Mouse (Mus musculus) embryonic facial prominence, embryonic 13.5 days (tissue): ENCODE results near the gene Zfp90. TPM values are rescaled to one million over a fixed set of nuclear protein-coding genes. Genes with fewer than 3 reads are reported as not detected.
A peak's percentile ranks its signal among the peaks of the same experiment; 100 is the strongest.
"Not testable (repeated sequence)": the region's sequence is repeated elsewhere in the genome, so short reads cannot be mapped to it uniquely, and the experiment has no call there.

Experiments used
- ATAC-seq: fragments of 200-750 bp; cut with Nextera tagmentation; 2 replicates; pipeline ENCODE4 v1.8.0; 2017; ENCODE audit warnings: low read depth; ENCODE audit not compliant: insufficient number of reproducible peaks, insufficient read depth, low FRiP score, low TSS enrichment
- H3K27ac ChIP-seq: fragments of 300-500 bp; sonication (generic); 2 replicates; pipeline ENCODE4 v1.5.1; 2015; ENCODE audit warnings: moderate library complexity, mild to moderate bottlenecking, inconsistent platforms
- H3K27me3 ChIP-seq: fragments of 300-500 bp; sonication (generic); 2 replicates; pipeline ENCODE4 v1.6.1; 2015; ENCODE audit warnings: mild to moderate bottlenecking, inconsistent platforms
- H3K36me3 ChIP-seq: fragments of 300-500 bp; sonication (generic); 2 replicates; pipeline ENCODE4 v1.6.1; 2015; ENCODE audit warnings: mild to moderate bottlenecking, inconsistent platforms
- H3K4me1 ChIP-seq: fragments of 300-500 bp; sonication (generic); 2 replicates; pipeline ENCODE4 v1.6.1; 2015; ENCODE audit warnings: inconsistent platforms
- H3K4me2 ChIP-seq: fragments of 300-500 bp; sonication (generic); 2 replicates; pipeline ENCODE4 v1.6.1; 2015; ENCODE audit warnings: moderate library complexity, mild to moderate bottlenecking, inconsistent platforms
- H3K4me3 ChIP-seq: fragments of 300-500 bp; sonication (generic); 2 replicates; pipeline ENCODE4 v1.5.1; 2015; ENCODE audit warnings: mild to moderate bottlenecking, inconsistent platforms
- H3K9ac ChIP-seq: fragments of 300-500 bp; sonication (generic); 2 replicates; pipeline ENCODE4 v1.6.1; 2015; ENCODE audit warnings: mild to moderate bottlenecking, inconsistent platforms
- H3K9me3 ChIP-seq: fragments of 300-500 bp; sonication (generic); 2 replicates; pipeline ENCODE4 v1.6.1; 2016; ENCODE audit warnings: inconsistent platforms
- WGBS: fragments of 180-500 bp; shearing (Covaris S2); methylation state at CpG from one replicate; pipeline ENCODE4 v1.1.7; 2015; ENCODE audit warnings: mixed read lengths; 5-methylcytosine and 5-hydroxymethylcytosine counted together
- polyA plus RNA-seq: library from polyadenylated mRNA; unstranded; fragments of >200 nt; fragmentation: Nextera tagmentation; extraction: Ambion mirVana; gene quantifications from 2 replicates; pipeline ENCODE4 v1.2.1, GENCODE M21; 2015

Gene Zfp90
- polyA plus RNA-seq, 1 experiment from 2014 or later: 31.0 TPM

GRCm38 (mm10) chr8:106403246-106403933 lies 11.7 kb upstream of the Zfp90 start:
- Histone ChIP-seq H3K27ac (no peak overlapping the region), H3K9ac (no peak overlapping the region), H3K36me3 (no peaks in the 10 kb centered on the region), H3K9me3 (no peaks in the 10 kb centered on the region), H3K4me2 (no peak overlapping the region), H3K4me3 (no peak overlapping the region), H3K27me3 (peaks cover 14% of the 10 kb centered on the region), H3K4me1 (peaks cover 40% of the 10 kb centered on the region)
- WGBS: 36% methylated on average over 12 of the region's 12 CpGs
- ATAC-seq: no peak

- Histone ChIP-seq H3K36me3 (no peaks in the 10 kb centered on the region), H3K9me3 (no peaks in the 10 kb centered on the region), H3K4me1 (peaks cover 37% of the 10 kb centered on the region), H3K4me3 (no peak overlapping the region), H3K9ac (no peak overlapping the region), H3K27me3 (peaks cover 24% of the 10 kb centered on the region), H3K4me2 (no peak overlapping the region), H3K27ac (0 out of 2 replicates have a peak overlapping the region, but pooled peaks have one; percentile 9)
- 33% methylated on average over 3 of the region's 3 CpGs for WGBS
- no peak for ATAC-seq
Measured at GRCm38 (mm10) chr8:106404825-106405224, 10.3 kb upstream of the Zfp90 start.

- ATAC-seq: no peak
Measured at GRCm38 (mm10) chr8:106405810-106406209, 9.3 kb upstream of the Zfp90 start.

GRCm38 (mm10) chr8:106410055-106410454 lies 5.1 kb upstream of the Zfp90 start:
- ATAC-seq: no peak

More at GRCm38 (mm10) chr8:106405810-106406209, 9.3 kb upstream of the Zfp90 start:
- H3K27me3 ChIP-seq: peaks cover 24% of the 10 kb centered on the region
- H3K4me2 ChIP-seq: peak overlapping the region; percentile 49
- no peaks in the 10 kb centered on the region for H3K9me3 ChIP-seq
- peak overlapping the region; percentile 62 for H3K27ac ChIP-seq
- 0 out of 2 replicates have a peak overlapping the region, but pooled peaks have one; percentile 27 for H3K9ac ChIP-seq
- no peak overlapping the region for H3K4me3 ChIP-seq
- H3K36me3 ChIP-seq: no peaks in the 10 kb centered on the region
- peaks cover 34% of the 10 kb centered on the region for H3K4me1 ChIP-seq
- 28% methylated on average over 16 of the region's 16 CpGs for WGBS

GRCm38 (mm10) chr8:106410564-106410963 lies 4.6 kb upstream of the Zfp90 start:
- Histone ChIP-seq H3K9me3 (no peaks in the 10 kb centered on the region), H3K36me3 (no peaks in the 10 kb centered on the region), H3K9ac (no peak overlapping the region), H3K27me3 (peaks cover 14% of the 10 kb centered on the region), H3K27ac (no peak overlapping the region), H3K4me3 (no peak overlapping the region), H3K4me1 (peaks cover 27% of the 10 kb centered on the region), H3K4me2 (no peak overlapping the region)
- WGBS: 61% methylated on average over 7 of the region's 7 CpGs
- no peak for ATAC-seq

More at GRCm38 (mm10) chr8:106410055-106410454, 5.1 kb upstream of the Zfp90 start:
- Histone ChIP-seq H3K9me3 (no peaks in the 10 kb centered on the region), H3K27ac (no peak overlapping the region), H3K9ac (no peak overlapping the region), H3K4me3 (no peak overlapping the region), H3K4me1 (peaks cover 32% of the 10 kb centered on the region), H3K27me3 (peaks cover 14% of the 10 kb centered on the region), H3K4me2 (no peak overlapping the region), H3K36me3 (no peaks in the 10 kb centered on the region)
- WGBS: 63% methylated on average over 7 of the region's 7 CpGs

GRCm38 (mm10) chr8:106411783-106412451 lies 3.2 kb upstream of the Zfp90 start:
- Histone ChIP-seq H3K4me3 (no peak overlapping the region), H3K9me3 (no peaks in the 10 kb centered on the region), H3K27ac (no peak overlapping the region), H3K36me3 (peaks cover 3% of the 10 kb centered on the region; the same call in 1 of the 2 replicates), H3K9ac (0 out of 2 replicates have a peak overlapping the region, but pooled peaks have one; percentile 21), H3K4me1 (peaks cover 26% of the 10 kb centered on the region), H3K27me3 (peaks cover 12% of the 10 kb centered on the region), H3K4me2 (peak overlapping the region; percentile 30)
- WGBS: 19% methylated on average over 14 of the region's 14 CpGs
- ATAC-seq: no peak

- H3K9ac ChIP-seq: no peak overlapping the region
- ATAC-seq: no peak
- H3K27me3 ChIP-seq: no peaks in the 10 kb centered on the region
- H3K4me2 ChIP-seq: no peak overlapping the region
- peaks cover 12% of the 10 kb centered on the region for H3K4me1 ChIP-seq
- H3K4me3 ChIP-seq: no peak overlapping the region
- peaks cover 59% of the 10 kb centered on the region for H3K36me3 ChIP-seq
- 96% methylated on average over 5 of the region's 5 CpGs for WGBS
- H3K9me3 ChIP-seq: peaks cover 32% of the 10 kb centered on the region
- H3K27ac ChIP-seq: no peak overlapping the region
Measured at GRCm38 (mm10) chr8:106417692-106418091, 2.6 kb downstream of the Zfp90 start.

- no peak for ATAC-seq
- Histone ChIP-seq H3K9ac (no peak overlapping the region), H3K9me3 (peaks cover 17% of the 10 kb centered on the region), H3K27ac (no peak overlapping the region), H3K36me3 (peaks cover 26% of the 10 kb centered on the region), H3K4me2 (no peak overlapping the region), H3K27me3 (peaks cover 17% of the 10 kb centered on the region; the same call in 1 of the 2 replicates), H3K4me3 (no peak overlapping the region), H3K4me1 (no peaks in the 10 kb centered on the region)
- 31% methylated on average over 12 of the region's 12 CpGs for WGBS
Measured at GRCm38 (mm10) chr8:106431088-106431487, 16.0 kb downstream of the Zfp90 start.

- H3K9ac ChIP-seq, H3K4me3 ChIP-seq, H3K4me1 ChIP-seq, H3K27ac ChIP-seq, ATAC-seq, H3K9me3 ChIP-seq, H3K4me2 ChIP-seq: not testable (repeated sequence)
- H3K36me3 ChIP-seq: peaks cover 17% of the 10 kb centered on the region
- WGBS: 61% methylated on average over 10 of the region's 10 CpGs
- peaks cover 17% of the 10 kb centered on the region; the same call in 1 of the 2 replicates for H3K27me3 ChIP-seq
Measured at GRCm38 (mm10) chr8:106431952-106432351, 16.8 kb downstream of the Zfp90 start.

- H3K9me3 ChIP-seq: no peaks in the 10 kb centered on the region
- H3K36me3 ChIP-seq: peaks cover 6% of the 10 kb centered on the region
- WGBS: 9% methylated on average over 20 of the region's 20 CpGs
- no peaks in the 10 kb centered on the region for H3K4me1 ChIP-seq
- ATAC-seq: no peak
- H3K4me3 ChIP-seq: peak overlapping the region; percentile 41
- peaks cover 17% of the 10 kb centered on the region; the same call in 1 of the 2 replicates for H3K27me3 ChIP-seq
- peak overlapping the region; percentile 62; the same call in 1 of the 2 replicates for H3K9ac ChIP-seq
- peak overlapping the region; percentile 61 for H3K4me2 ChIP-seq
- no peak overlapping the region for H3K27ac ChIP-seq
Measured at GRCm38 (mm10) chr8:106432954-106433570, 17.9 kb downstream of the Zfp90 start.

- peaks cover 17% of the 10 kb centered on the region; the same call in 1 of the 2 replicates for H3K27me3 ChIP-seq
- WGBS: 41% methylated on average over 1 of the region's 1 CpGs
- H3K9me3 ChIP-seq: no peaks in the 10 kb centered on the region
- H3K4me2 ChIP-seq: peak overlapping the region; percentile 61; the same call in 1 of the 2 replicates
- H3K36me3 ChIP-seq: 0 out of 2 replicates have a peak, but pooled peaks cover 4% of the 10 kb centered on the region
- H3K4me1 ChIP-seq: no peaks in the 10 kb centered on the region
- no peak for ATAC-seq
- H3K9ac ChIP-seq: no peak overlapping the region
- no peak overlapping the region for H3K27ac ChIP-seq
- H3K4me3 ChIP-seq: no peak overlapping the region
Measured at GRCm38 (mm10) chr8:106433667-106434066, 18.5 kb downstream of the Zfp90 start.
